Mouse (Mus musculus): ENCODE data around the gene Paqr7. TPM values are rescaled to one million over a fixed set of nuclear protein-coding genes. Genes with fewer than 3 reads are reported as not detected.

Gene Paqr7
- 0.19 and 0.26 TPM in 2 replicates for total RNA-seq (2012; rRNA removed)
- polyA plus RNA-seq (2012; ENCODE audit: insufficient read depth in 1 of 2, insufficient read length in 2 of 2, low read depth in 1 of 2, low replicate concordance in 2 of 2, missing spikeins in 1 of 2) = 1 to 10 TPM in 1 of 2 experiments, not detected in 1; 2.4 TPM

GRCm38 (mm10) chr4:134496595-134497210, at the start of gene Paqr7:
Paqr7 (plus strand) TSS chr4:134496697.
- TF ChIP-seq GATA1 (IDR thresholded peaks at IDR 0.05; ENCODE audit: low read depth, low read length) (peak; percentile 59), EP300 (IDR thresholded peaks at IDR 0.05; ENCODE audit: low read depth in 1 of 2, low read length in 2 of 2) (0 out of 4 replicates have a peak, but pooled peaks of 1 of the 2 experiments have one; percentile 6), SIN3A (IDR thresholded peaks at IDR 0.05; ENCODE audit: low read length) (no peak; the same call in 1 of the 2 replicates), CHD2 (IDR thresholded peaks at IDR 0.05; ENCODE audit: low read length) (no peak), NRF1 (IDR thresholded peaks at IDR 0.05; ENCODE audit: insufficient read depth, low read depth, low read length, poor library complexity, severe bottlenecking) (0 out of 2 replicates have a peak, but pooled peaks have one; percentile 13), TAL1 (IDR thresholded peaks at IDR 0.05; ENCODE audit: low read length) (peak; percentile 23), POLR2AphosphoS5 (IDR thresholded peaks at IDR 0.05; ENCODE audit: borderline replicate concordance, low read depth, low read length) (no peak), USF2 (IDR thresholded peaks at IDR 0.05; ENCODE audit: borderline replicate concordance in 1 of 2, insufficient read depth in 1 of 2, low read depth in 1 of 2, low read length in 2 of 2) (no peak), ETS1 (IDR thresholded peaks at IDR 0.05; ENCODE audit: low read depth, low read length) (peak; percentile 35; the same call in 1 of the 2 replicates), CTCF (IDR thresholded peaks at IDR 0.05 in 2 of 3, conservative IDR thresholded peaks at IDR 0.05 in 1 of 3; ENCODE audit: control insufficient read depth in 1 of 3, insufficient read depth in 1 of 3, low read depth in 2 of 3, low read length in 3 of 3, poor library complexity in 1 of 3, severe bottlenecking in 1 of 3) (0 out of 6 replicates have a peak, but pooled peaks of 1 of the 3 experiments have one; percentile 5), MEF2A (IDR thresholded peaks at IDR 0.05; ENCODE audit: extremely low read depth, insufficient replicate concordance, low read depth, low read length, poor library complexity, severe bottlenecking) (no peak)
- H3K36me3 ChIP-seq (ENCODE audit: control insufficient read depth in 1 of 2, insufficient read depth in 2 of 2, low read length in 2 of 2) = peaks cover 0 to 18% of the 10 kb centered on the region in 2 experiments; a peak in 2 of 4 replicates
- peak within 1 kb of the TSS; percentile 20 for H3K9ac ChIP-seq (ENCODE audit: control insufficient read depth, low read depth, low read length, poor library complexity, severe bottlenecking)
- peak; percentile 82 for DNase-seq (ENCODE audit: low read depth, low spot score)
- H3K79me2 ChIP-seq (ENCODE audit: control insufficient read depth, insufficient read depth, low read length, poor library complexity) = no peaks in the 10 kb centered on the region
- peak within 1 kb of the TSS; percentile 35 to 51 for H3K4me3 ChIP-seq (ENCODE audit: control insufficient read depth in 1 of 2, insufficient read depth in 1 of 2, low read depth in 2 of 2, low read length in 2 of 2)
- H3K27me3 ChIP-seq (ENCODE audit: control insufficient read depth in 1 of 2, insufficient read depth in 2 of 2, low read length in 2 of 2) = no peaks in the 10 kb centered on the region
- H3K9me3 ChIP-seq (replicated peaks; ENCODE audit: insufficient read depth, low read length) = no peaks in the 10 kb centered on the region
- H3K27ac ChIP-seq (ENCODE audit: control insufficient read depth, low read depth, low read length) = peak within 1 kb of the TSS; percentile 26; the same call in 1 of the 2 replicates
- peaks cover 8 to 46% of the 10 kb centered on the region in 2 experiments for H3K4me1 ChIP-seq (ENCODE audit: control insufficient read depth in 1 of 2, insufficient read depth in 2 of 2, low read length in 2 of 2)

- Histone ChIP-seq H3K9me3 (replicated peaks; ENCODE audit: insufficient read depth, low read length) (no peaks in the 10 kb centered on the region), H3K9ac (ENCODE audit: control insufficient read depth, low read depth, low read length, poor library complexity, severe bottlenecking) (no peak overlapping the region), H3K79me2 (ENCODE audit: control insufficient read depth, insufficient read depth, low read length, poor library complexity) (no peaks in the 10 kb centered on the region), H3K27ac (ENCODE audit: control insufficient read depth, low read depth, low read length) (no peak overlapping the region), H3K4me1 (ENCODE audit: control insufficient read depth in 1 of 2, insufficient read depth in 2 of 2, low read length in 2 of 2) (no peaks in the 10 kb centered on the region), H3K27me3 (ENCODE audit: control insufficient read depth in 1 of 2, insufficient read depth in 2 of 2, low read length in 2 of 2) (peaks cover 2 to 3% of the 10 kb centered on the region in 2 experiments), H3K36me3 (ENCODE audit: control insufficient read depth in 1 of 2, insufficient read depth in 2 of 2, low read length in 2 of 2) (no peaks in the 10 kb centered on the region), H3K4me3 (ENCODE audit: control insufficient read depth in 1 of 2, insufficient read depth in 1 of 2, low read depth in 2 of 2, low read length in 2 of 2) (no peak overlapping the region)
- TF ChIP-seq TAL1 (IDR thresholded peaks at IDR 0.05; ENCODE audit: low read length) (no peak), ZC3H11A (IDR thresholded peaks at IDR 0.05; ENCODE audit: low read depth, low read length) (no peak), KAT2A (conservative IDR thresholded peaks at IDR 0.05; ENCODE audit: low read depth, low read length) (no peak), JUND (IDR thresholded peaks at IDR 0.05; ENCODE audit: low read depth, low read length) (no peak), ZNF384 (IDR thresholded peaks at IDR 0.05; ENCODE audit: low read depth, low read length) (no peak), CHD1 (IDR thresholded peaks at IDR 0.05; ENCODE audit: low read depth, low read length) (no peak), EP300 (IDR thresholded peaks at IDR 0.05; ENCODE audit: low read depth in 1 of 2, low read length in 2 of 2) (no peak), CTCF (IDR thresholded peaks at IDR 0.05 in 2 of 3, conservative IDR thresholded peaks at IDR 0.05 in 1 of 3; ENCODE audit: control insufficient read depth in 1 of 3, insufficient read depth in 1 of 3, low read depth in 2 of 3, low read length in 3 of 3, poor library complexity in 1 of 3, severe bottlenecking in 1 of 3) (no peak), E2F4 (IDR thresholded peaks at IDR 0.05; ENCODE audit: borderline replicate concordance, low read depth, low read length) (no peak)
- no peak for DNase-seq (ENCODE audit: low read depth, low spot score)
Observed at GRCm38 (mm10) chr4:134447966-134448365, 48.5 kb upstream of the Paqr7 start.

Measured in MEL (cell line).